Mouse (Mus musculus): ENCODE data around the gene Adgrg2. TPM values are rescaled to one million over a fixed set of nuclear protein-coding genes. Genes with fewer than 3 reads are reported as not detected.

Gene Adgrg2
- 0.69 and 0.85 TPM in 2 replicates for polyA plus RNA-seq (2014; fragmentation: Nextera tagmentation; extraction: Ambion mirVana)

DNA sequence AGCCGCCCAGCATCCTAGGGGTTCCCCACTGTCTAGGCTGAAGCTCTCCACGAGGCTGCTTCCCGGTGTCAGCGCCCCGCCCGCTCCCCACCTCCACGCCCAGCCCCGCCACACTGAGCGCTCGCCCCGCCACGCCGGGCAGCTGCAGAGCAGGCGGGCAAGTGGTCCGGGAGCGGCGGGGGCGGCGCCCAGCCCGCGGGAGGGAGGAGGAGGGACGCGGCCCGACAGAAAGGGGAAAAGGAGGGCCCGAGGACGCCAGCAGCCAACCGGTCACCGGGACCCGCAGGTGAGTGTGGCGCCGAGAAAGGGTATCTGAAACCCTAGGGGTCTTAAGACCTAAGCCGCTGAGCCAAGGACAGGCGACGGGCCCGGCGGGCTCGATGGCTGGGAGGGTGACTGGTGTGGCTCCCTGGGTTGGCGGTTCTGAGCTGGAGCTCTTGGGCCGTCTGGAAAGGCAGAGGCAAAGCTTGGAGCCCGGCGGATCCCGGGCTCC is at the start of gene Adgrg2:
Gene Adgrg2 (plus strand): TSS at position 227 of the 493 bp plus-strand sequence.
- no peaks in the 10 kb centered on the region for H3K4me1 ChIP-seq (ENCODE audit: control insufficient read depth, insufficient read depth, low read length)
- DNase-seq (ENCODE audit: low spot score) = peak; percentile 3
- H3K27me3 ChIP-seq (replicated peaks; ENCODE audit: control insufficient read depth, insufficient read depth, low read length) = no peaks in the 10 kb centered on the region
- peak within 1 kb of the TSS; percentile 43 for H3K4me3 ChIP-seq (ENCODE audit: low read depth, low read length)
- no peaks in the 10 kb centered on the region for H3K36me3 ChIP-seq (ENCODE audit: control insufficient read depth, insufficient read depth, low read length)
- H3K4me2 ChIP-seq (ENCODE audit: low read length) = peak within 1 kb of the TSS; percentile 68
- no peak within 1 kb of the TSS for H3K27ac ChIP-seq (ENCODE audit: low read depth, low read length)
- no peaks in the 10 kb centered on the region for H3K9me3 ChIP-seq (replicated peaks; ENCODE audit: control insufficient read depth, low read length)
- 19% methylated on average over 39 of the region's 42 CpGs for WGBS
- ATAC-seq = peak; percentile 89
- peak within 1 kb of the TSS; percentile 57 for H3K9ac ChIP-seq (ENCODE audit: low read length)

DNA sequence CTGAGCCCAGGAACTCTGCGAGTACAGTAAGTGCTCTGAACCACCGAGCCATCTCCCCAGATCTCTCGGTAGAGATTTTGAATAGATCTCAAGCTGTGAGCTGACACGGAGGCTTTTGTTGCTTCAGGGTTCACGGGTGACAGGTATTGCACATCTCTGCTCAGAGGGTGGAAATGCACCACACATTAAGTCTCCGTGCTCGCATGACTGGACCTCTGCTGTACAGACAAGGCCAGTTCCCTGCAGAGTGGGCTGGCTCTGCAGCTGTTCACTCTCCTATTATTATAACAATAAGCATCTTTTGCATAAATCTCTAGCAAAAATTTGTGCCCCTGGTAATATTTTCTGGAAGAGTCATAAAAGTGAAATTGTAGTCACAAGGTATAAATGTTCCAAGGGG is 39.5 kb upstream of the Adgrg2 start:
- 46% methylated on average over 7 of the region's 7 CpGs for WGBS
- H3K36me3 ChIP-seq (ENCODE audit: control insufficient read depth, insufficient read depth, low read length) = no peaks in the 10 kb centered on the region
- H3K4me1 ChIP-seq (ENCODE audit: control insufficient read depth, insufficient read depth, low read length) = no peaks in the 10 kb centered on the region
- no peak for ATAC-seq
- H3K27me3 ChIP-seq (replicated peaks; ENCODE audit: control insufficient read depth, insufficient read depth, low read length) = no peaks in the 10 kb centered on the region
- H3K4me2 ChIP-seq (ENCODE audit: low read length) = no peak overlapping the region
- DNase-seq (ENCODE audit: low spot score) = no peak
- H3K4me3 ChIP-seq (ENCODE audit: low read depth, low read length) = no peak overlapping the region
- H3K9me3 ChIP-seq (replicated peaks; ENCODE audit: control insufficient read depth, low read length) = no peaks in the 10 kb centered on the region
- no peak overlapping the region for H3K27ac ChIP-seq (ENCODE audit: low read depth, low read length)
- no peak overlapping the region for H3K9ac ChIP-seq (ENCODE audit: low read length)

DNA sequence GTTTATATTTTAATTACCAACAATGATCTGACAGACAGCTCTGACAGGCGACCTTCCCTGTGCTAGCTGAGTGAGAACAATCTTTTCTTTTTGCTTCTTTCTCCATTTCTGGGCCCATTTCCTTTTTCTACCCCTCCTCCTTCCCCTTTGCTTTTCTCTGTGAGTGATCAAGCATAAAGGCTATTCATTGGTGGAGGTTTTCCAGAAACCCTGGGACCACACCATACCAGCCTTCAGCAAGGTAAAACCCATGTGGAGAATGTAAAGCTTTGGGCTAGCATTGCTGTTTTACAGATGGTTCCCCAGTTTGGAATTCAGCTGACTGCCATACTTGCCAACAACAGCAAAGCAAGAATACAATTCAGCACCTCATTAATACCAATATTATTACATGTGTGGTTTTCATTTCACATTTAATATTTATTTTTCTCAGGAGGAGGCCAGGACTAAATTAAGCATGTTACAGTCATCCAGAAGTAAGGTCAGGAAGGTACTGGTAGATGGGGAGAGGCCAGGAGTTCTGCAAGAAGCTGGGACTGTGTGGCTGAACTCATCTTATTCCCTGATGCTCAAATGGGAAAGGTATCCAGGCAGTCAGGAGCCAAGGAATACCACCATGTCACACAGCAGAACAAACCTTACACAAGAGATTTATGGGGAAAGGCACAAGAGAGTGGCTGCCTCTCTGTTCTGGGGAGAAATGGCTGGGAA is 38.4 kb upstream of the Adgrg2 start:
- H3K27ac ChIP-seq (ENCODE audit: low read depth, low read length) = no peak overlapping the region
- no peak overlapping the region for H3K4me2 ChIP-seq (ENCODE audit: low read length)
- H3K4me1 ChIP-seq (ENCODE audit: control insufficient read depth, insufficient read depth, low read length) = no peaks in the 10 kb centered on the region
- no peak overlapping the region for H3K9ac ChIP-seq (ENCODE audit: low read length)
- no peak overlapping the region for H3K4me3 ChIP-seq (ENCODE audit: low read depth, low read length)
- DNase-seq (ENCODE audit: low spot score) (peak; percentile 32), ATAC-seq (peak; percentile 66; the same call in 1 of the 2 replicates)
- no peaks in the 10 kb centered on the region for H3K36me3 ChIP-seq (ENCODE audit: control insufficient read depth, insufficient read depth, low read length)
- H3K9me3 ChIP-seq (replicated peaks; ENCODE audit: control insufficient read depth, low read length) = no peaks in the 10 kb centered on the region
- WGBS = 11% methylated on average over 1 of the region's 1 CpGs
- H3K27me3 ChIP-seq (replicated peaks; ENCODE audit: control insufficient read depth, insufficient read depth, low read length) = no peaks in the 10 kb centered on the region

DNA sequence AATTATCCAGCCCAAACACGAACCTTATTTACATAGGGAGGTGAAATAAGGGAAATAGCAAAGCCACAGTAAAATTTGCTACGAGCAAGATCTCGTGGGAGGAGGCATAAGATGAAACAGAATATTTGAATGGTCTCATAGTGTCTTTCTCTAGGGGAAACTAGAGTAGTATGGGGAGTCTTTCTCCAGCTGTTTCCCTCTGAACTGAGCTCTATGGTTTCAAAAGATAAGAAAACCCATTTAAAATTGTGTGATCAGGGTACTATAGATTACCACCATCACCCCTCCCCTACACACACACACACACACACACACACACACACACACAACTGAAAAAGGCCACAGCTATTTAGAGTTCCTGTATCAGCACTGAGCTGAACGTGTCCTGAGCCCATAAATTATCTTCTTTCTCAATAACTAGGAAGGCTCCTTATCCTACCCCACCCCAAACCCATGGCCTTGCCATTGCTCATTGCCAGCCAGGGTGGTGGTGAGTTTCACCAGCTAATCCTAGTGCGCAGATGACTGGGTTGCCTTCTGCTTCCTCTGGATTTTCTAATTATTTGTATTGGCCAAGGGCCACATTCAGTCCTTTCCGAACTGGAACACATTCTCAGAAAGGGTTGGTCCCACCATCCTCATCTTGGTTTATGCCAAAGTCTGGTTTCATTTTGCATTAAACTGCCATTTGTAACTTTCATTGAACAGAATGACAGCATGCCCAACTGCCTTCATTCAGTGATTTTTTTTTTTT is 5.6 kb upstream of the Adgrg2 start:
- ATAC-seq (no peak), DNase-seq (ENCODE audit: low spot score) (no peak)
- no peaks in the 10 kb centered on the region for H3K4me1 ChIP-seq (ENCODE audit: control insufficient read depth, insufficient read depth, low read length)
- H3K27me3 ChIP-seq (replicated peaks; ENCODE audit: control insufficient read depth, insufficient read depth, low read length) = no peaks in the 10 kb centered on the region
- H3K36me3 ChIP-seq (ENCODE audit: control insufficient read depth, insufficient read depth, low read length) = no peaks in the 10 kb centered on the region
- H3K9ac ChIP-seq (ENCODE audit: low read length) = no peak overlapping the region
- 77% methylated on average over 6 of the region's 6 CpGs for WGBS
- no peaks in the 10 kb centered on the region for H3K9me3 ChIP-seq (replicated peaks; ENCODE audit: control insufficient read depth, low read length)
- no peak overlapping the region for H3K4me2 ChIP-seq (ENCODE audit: low read length)
- no peak overlapping the region for H3K27ac ChIP-seq (ENCODE audit: low read depth, low read length)
- no peak overlapping the region for H3K4me3 ChIP-seq (ENCODE audit: low read depth, low read length)

DNA sequence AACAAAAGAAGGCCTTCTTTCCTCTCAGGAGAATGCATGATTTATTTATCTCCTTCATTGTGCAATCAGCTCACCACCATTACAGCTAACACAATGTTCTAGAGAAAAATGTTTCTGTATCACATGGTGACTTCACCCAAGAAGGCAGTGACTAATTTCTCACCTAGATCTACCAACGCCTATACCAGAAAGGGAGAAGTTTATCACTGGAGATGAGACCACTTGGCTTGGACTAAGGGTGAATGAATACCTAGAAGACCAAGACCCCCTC is 5.1 kb upstream of the Adgrg2 start:
- H3K4me1 ChIP-seq (ENCODE audit: control insufficient read depth, insufficient read depth, low read length) = no peaks in the 10 kb centered on the region
- DNase-seq (ENCODE audit: low spot score) (no peak), ATAC-seq (no peak)
- H3K4me2 ChIP-seq (ENCODE audit: low read length) = no peak overlapping the region
- H3K27me3 ChIP-seq (replicated peaks; ENCODE audit: control insufficient read depth, insufficient read depth, low read length) = no peaks in the 10 kb centered on the region
- no peaks in the 10 kb centered on the region for H3K9me3 ChIP-seq (replicated peaks; ENCODE audit: control insufficient read depth, low read length)
- WGBS = 91% methylated on average over 1 of the region's 1 CpGs
- no peak overlapping the region for H3K27ac ChIP-seq (ENCODE audit: low read depth, low read length)
- H3K36me3 ChIP-seq (ENCODE audit: control insufficient read depth, insufficient read depth, low read length) = no peaks in the 10 kb centered on the region
- H3K4me3 ChIP-seq (ENCODE audit: low read depth, low read length) = no peak overlapping the region
- no peak overlapping the region for H3K9ac ChIP-seq (ENCODE audit: low read length)

DNA sequence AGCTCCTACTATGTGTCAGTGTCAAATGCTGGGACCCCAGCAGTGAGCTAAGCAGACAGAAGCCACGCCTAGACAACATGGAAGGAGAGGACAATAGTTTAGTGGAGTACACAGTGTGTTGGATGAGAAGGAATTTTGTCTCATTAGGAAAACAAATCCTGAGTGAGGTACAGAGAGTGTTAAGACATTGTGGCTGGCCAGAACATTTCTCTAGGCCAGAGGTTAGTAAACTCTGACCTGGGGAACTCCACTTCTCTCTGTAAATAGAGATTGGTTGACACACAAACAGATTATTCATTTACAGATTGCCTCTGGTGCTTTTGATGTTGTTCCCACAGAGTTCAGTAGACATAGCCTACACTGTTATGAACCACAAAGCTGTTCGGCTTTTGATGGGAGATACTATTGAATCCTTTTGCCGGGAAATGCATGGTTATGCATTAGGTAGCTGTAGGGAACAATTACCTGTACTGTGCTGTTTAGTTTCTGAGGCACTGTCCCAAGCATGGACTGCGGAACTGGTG is 22.5 kb downstream of the Adgrg2 start:
- H3K9ac ChIP-seq (ENCODE audit: low read length) = no peak overlapping the region
- no peaks in the 10 kb centered on the region for H3K27me3 ChIP-seq (replicated peaks; ENCODE audit: control insufficient read depth, insufficient read depth, low read length)
- ATAC-seq = no peak
- no peaks in the 10 kb centered on the region for H3K4me1 ChIP-seq (ENCODE audit: control insufficient read depth, insufficient read depth, low read length)
- H3K9me3 ChIP-seq (replicated peaks; ENCODE audit: control insufficient read depth, low read length) = no peaks in the 10 kb centered on the region
- H3K4me2 ChIP-seq (ENCODE audit: low read length) = no peak overlapping the region
- H3K36me3 ChIP-seq (ENCODE audit: control insufficient read depth, insufficient read depth, low read length) = no peaks in the 10 kb centered on the region
- no peak overlapping the region for H3K4me3 ChIP-seq (ENCODE audit: low read depth, low read length)
- 85% methylated on average over 4 of the region's 4 CpGs for WGBS
- DNase-seq (ENCODE audit: low spot score) = no peak
- H3K27ac ChIP-seq (ENCODE audit: low read depth, low read length) = no peak overlapping the region

DNA sequence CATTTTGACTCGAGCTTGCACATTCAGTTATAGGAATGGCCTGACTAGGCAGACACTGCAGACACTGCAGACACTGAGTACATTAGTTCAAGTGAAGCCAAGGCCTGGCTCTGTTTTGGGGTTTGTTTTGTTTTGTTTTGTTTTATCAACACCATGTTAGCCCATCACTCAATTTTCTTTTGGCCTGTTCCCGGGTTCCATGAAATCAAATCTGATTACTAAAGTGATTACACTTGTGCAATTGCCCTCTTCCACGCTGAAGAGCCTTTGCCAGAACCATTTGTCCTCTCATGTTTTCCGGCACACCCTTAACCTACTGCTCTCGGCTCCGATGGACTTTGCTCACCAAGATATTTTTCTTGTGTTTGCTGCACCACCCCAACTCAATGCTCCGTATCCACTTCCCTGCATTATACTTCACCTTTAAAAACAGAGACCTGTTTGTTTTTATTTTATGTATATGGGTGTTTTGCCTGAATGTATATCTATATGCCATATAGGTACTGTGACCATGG is 23.4 kb downstream of the Adgrg2 start:
- H3K9ac ChIP-seq (ENCODE audit: low read length) = no peak overlapping the region
- H3K4me3 ChIP-seq (ENCODE audit: low read depth, low read length) = no peak overlapping the region
- no peaks in the 10 kb centered on the region for H3K36me3 ChIP-seq (ENCODE audit: control insufficient read depth, insufficient read depth, low read length)
- H3K4me2 ChIP-seq (ENCODE audit: low read length) = no peak overlapping the region
- WGBS = 88% methylated on average over 7 of the region's 7 CpGs
- H3K9me3 ChIP-seq (replicated peaks; ENCODE audit: control insufficient read depth, low read length) = no peaks in the 10 kb centered on the region
- ATAC-seq (no peak), DNase-seq (ENCODE audit: low spot score) (no peak)
- no peaks in the 10 kb centered on the region for H3K27me3 ChIP-seq (replicated peaks; ENCODE audit: control insufficient read depth, insufficient read depth, low read length)
- H3K27ac ChIP-seq (ENCODE audit: low read depth, low read length) = no peak overlapping the region
- no peaks in the 10 kb centered on the region for H3K4me1 ChIP-seq (ENCODE audit: control insufficient read depth, insufficient read depth, low read length)

DNA sequence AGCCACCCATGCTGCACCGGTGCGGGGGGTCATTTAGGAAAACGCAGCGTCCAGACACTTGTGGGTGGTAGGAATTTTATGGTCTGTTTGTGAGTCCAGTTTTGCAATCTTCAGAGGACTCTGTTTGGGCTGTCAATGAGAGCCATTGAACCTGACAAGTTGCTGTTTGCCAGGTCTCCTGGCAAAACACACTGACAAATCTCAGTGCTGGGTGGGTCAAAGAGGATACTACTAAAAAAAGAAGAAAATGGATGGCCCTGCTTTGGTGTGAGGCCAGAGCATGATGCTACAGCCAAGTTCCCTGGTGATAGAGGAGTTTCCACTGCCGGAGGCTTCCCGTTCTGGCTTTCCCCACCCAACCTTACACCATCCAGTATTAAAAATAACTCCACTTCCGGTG is 27.9 kb downstream of the Adgrg2 start:
- Histone ChIP-seq H3K27ac (ENCODE audit: low read depth, low read length) (no peak overlapping the region), H3K36me3 (ENCODE audit: control insufficient read depth, insufficient read depth, low read length) (no peaks in the 10 kb centered on the region), H3K4me1 (ENCODE audit: control insufficient read depth, insufficient read depth, low read length) (no peaks in the 10 kb centered on the region), H3K27me3 (replicated peaks; ENCODE audit: control insufficient read depth, insufficient read depth, low read length) (no peaks in the 10 kb centered on the region), H3K4me3 (ENCODE audit: low read depth, low read length) (no peak overlapping the region), H3K9me3 (replicated peaks; ENCODE audit: control insufficient read depth, low read length) (no peaks in the 10 kb centered on the region), H3K4me2 (ENCODE audit: low read length) (no peak overlapping the region), H3K9ac (ENCODE audit: low read length) (no peak overlapping the region)
- no peak for ATAC-seq
- no peak for DNase-seq (ENCODE audit: low spot score)
- WGBS = 87% methylated on average over 7 of the region's 7 CpGs

DNA sequence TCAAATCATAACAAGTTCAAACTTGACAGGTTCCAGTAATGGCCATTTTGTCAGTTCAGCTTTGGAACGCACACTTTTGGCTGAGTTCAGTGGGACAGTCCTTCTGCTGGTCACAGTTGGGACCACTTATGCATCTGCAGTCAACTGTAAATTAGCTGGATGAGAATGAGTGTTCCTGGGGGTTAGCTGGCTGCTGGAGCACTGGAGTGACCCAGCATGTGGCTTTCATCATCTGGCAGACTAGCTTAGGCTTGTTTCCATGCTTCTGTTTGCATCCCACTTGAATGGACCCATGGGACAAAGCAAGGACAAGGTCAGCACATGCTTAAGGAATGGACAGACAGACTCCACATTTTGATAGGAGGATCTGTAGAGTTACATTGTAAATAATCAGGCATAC is 33.2 kb downstream of the Adgrg2 start:
- H3K9ac ChIP-seq (ENCODE audit: low read length) = no peak overlapping the region
- no peaks in the 10 kb centered on the region for H3K36me3 ChIP-seq (ENCODE audit: control insufficient read depth, insufficient read depth, low read length)
- H3K4me1 ChIP-seq (ENCODE audit: control insufficient read depth, insufficient read depth, low read length) = no peaks in the 10 kb centered on the region
- no peaks in the 10 kb centered on the region for H3K9me3 ChIP-seq (replicated peaks; ENCODE audit: control insufficient read depth, low read length)
- H3K4me3 ChIP-seq (ENCODE audit: low read depth, low read length) = no peak overlapping the region
- no peaks in the 10 kb centered on the region for H3K27me3 ChIP-seq (replicated peaks; ENCODE audit: control insufficient read depth, insufficient read depth, low read length)
- WGBS = 89% methylated on average over 1 of the region's 1 CpGs
- DNase-seq (ENCODE audit: low spot score) = no peak
- no peak for ATAC-seq
- no peak overlapping the region for H3K27ac ChIP-seq (ENCODE audit: low read depth, low read length)
- H3K4me2 ChIP-seq (ENCODE audit: low read length) = no peak overlapping the region

Measured in forebrain, embryonic 14.5 days (tissue).